In genomic region chr5:15457865-15458571, GRCm38 (mm10) we compare ENCODE assay signal across 16 mouse cellular contexts. TPM values are rescaled to one million over a fixed set of nuclear protein-coding genes. Genes with fewer than 3 reads are reported as not detected.
DNase-seq lines count a peak whose midpoint lies in the region; ATAC-seq lines count a peak whose summit lies in the region.
"Not testable (repeated sequence)": the region's sequence is repeated elsewhere in the genome, so short reads cannot be mapped to it uniquely, and the experiment has no call there.
"Had no signal": no experiment of that assay in that cellular context is flagged by ENCODE, and none has a peak within 500 bp of the region (broad histone marks: within the 10 kb centered on the region; RNA-seq: fewer than 3 reads in every experiment).

No protein-coding gene starts in this region.

- H3K9me3 ChIP-seq in heart, embryonic 11.5 days (replicated peaks; ENCODE audit: control insufficient read depth, low read length); liver, embryonic 11.5 days (ENCODE audit: control insufficient read depth, low read length): not testable (repeated sequence)
- peaks cover 24% of the 10 kb centered on the region for H3K9me3 ChIP-seq in hindbrain, embryonic 14.5 days (ENCODE audit: control insufficient read depth, low read length)
- peaks cover 15% of the 10 kb centered on the region for H3K9me3 ChIP-seq in limb, embryonic 10.5 days (replicated peaks)
- H3K9me3 ChIP-seq in midbrain, embryonic 14.5 days (ENCODE audit: control insufficient read depth, low read length), result peaks cover 25% of the 10 kb centered on the region

- not testable (repeated sequence) for H3K27me3 ChIP-seq in heart, embryonic 11.5 days (ENCODE audit: control insufficient read depth, insufficient read depth, low read length); hindbrain, embryonic 14.5 days (ENCODE audit: control insufficient read depth, insufficient read depth, low read length); limb, embryonic 10.5 days (ENCODE audit: low read depth, poor library complexity, severe bottlenecking); liver, embryonic 11.5 days (replicated peaks; ENCODE audit: control insufficient read depth, insufficient read depth, low read length); midbrain, embryonic 14.5 days (ENCODE audit: control insufficient read depth, insufficient read depth, low read length)

- ATAC-seq in heart, embryonic 11.5 days (replicated peaks; ENCODE audit: insufficient number of reproducible peaks, low FRiP score, low TSS enrichment), result peak; percentile 61; the same call in 1 of the 2 replicates
- ATAC-seq in hindbrain, embryonic 14.5 days (ENCODE audit: low FRiP score), result not testable (repeated sequence)
- peak; percentile 34 for ATAC-seq in liver, embryonic 11.5 days (replicated peaks; ENCODE audit: low FRiP score)
- ATAC-seq in midbrain, embryonic 14.5 days (ENCODE audit: low FRiP score, low TSS enrichment), result peak; percentile 53; the same call in 1 of the 2 replicates

- H3K36me3 ChIP-seq in heart, embryonic 11.5 days (ENCODE audit: control insufficient read depth, insufficient read depth, low read length); hindbrain, embryonic 14.5 days (replicated peaks; ENCODE audit: control insufficient read depth, insufficient read depth); limb, embryonic 10.5 days; liver, embryonic 11.5 days (ENCODE audit: control insufficient read depth, insufficient read depth, low read length); midbrain, embryonic 14.5 days (ENCODE audit: control insufficient read depth, insufficient read depth, low read length): not testable (repeated sequence)

- not testable (repeated sequence) for H3K27ac ChIP-seq in heart, embryonic 11.5 days (ENCODE audit: low read depth, low read length); hindbrain, embryonic 14.5 days; limb, embryonic 10.5 days; liver, embryonic 11.5 days (ENCODE audit: low read depth, low read length); midbrain, embryonic 14.5 days (replicated peaks; ENCODE audit: low read depth, low read length)

- 73% methylated on average over 3 of the region's 5 CpGs for WGBS in heart, embryonic 11.5 days (ENCODE audit: insufficient replicate concordance)
- WGBS in hindbrain, embryonic 14.5 days, result 83% methylated on average over 3 of the region's 5 CpGs
- WGBS in limb, embryonic 10.5 days, result 86% methylated on average over 3 of the region's 5 CpGs
- WGBS in liver, embryonic 11.5 days, result 75% methylated on average over 3 of the region's 5 CpGs
- WGBS in midbrain, embryonic 14.5 days, result 84% methylated on average over 3 of the region's 5 CpGs

- not testable (repeated sequence) for H3K4me2 ChIP-seq in heart, embryonic 11.5 days; hindbrain, embryonic 14.5 days (replicated peaks); liver, embryonic 11.5 days; midbrain, embryonic 14.5 days (ENCODE audit: low read length)

- not testable (repeated sequence) for H3K9ac ChIP-seq in heart, embryonic 11.5 days (ENCODE audit: low read depth, low read length); hindbrain, embryonic 14.5 days; liver, embryonic 11.5 days (ENCODE audit: low read depth, low read length); midbrain, embryonic 14.5 days (replicated peaks; ENCODE audit: low read length)

- not testable (repeated sequence) for H3K4me1 ChIP-seq in heart, embryonic 11.5 days (ENCODE audit: control insufficient read depth, insufficient read depth, low read length); hindbrain, embryonic 14.5 days (replicated peaks; ENCODE audit: control insufficient read depth, insufficient read depth, low read length); limb, embryonic 10.5 days; liver, embryonic 11.5 days (replicated peaks; ENCODE audit: control insufficient read depth, insufficient read depth, low read length); midbrain, embryonic 14.5 days (ENCODE audit: control insufficient read depth, insufficient read depth, low read length)

- peak; percentile 2 for DNase-seq in adipocyte (ENCODE audit: low spot score)
- DNase-seq in hindbrain, embryonic 14.5 days (ENCODE audit: low spot score), result peak; percentile 20
- DNase-seq in limb, embryonic 10.5 days (ENCODE audit: low spot score), result peak; percentile 29
- not testable (repeated sequence) for DNase-seq in liver, embryonic 11.5 days (ENCODE audit: low spot score); midbrain, embryonic 14.5 days
- DNase-seq in thymus, postnatal 0 days (ENCODE audit: low spot score), result peak; percentile 1

- not testable (repeated sequence) for H3K4me3 ChIP-seq in heart, embryonic 11.5 days (ENCODE audit: low read depth, low read length); hindbrain, embryonic 14.5 days (replicated peaks; ENCODE audit: low read length); limb, embryonic 10.5 days; liver, embryonic 11.5 days (ENCODE audit: low read depth, low read length); midbrain, embryonic 14.5 days (replicated peaks; ENCODE audit: low read depth, low read length)

RNA-seq across cellular contexts. Expression of gene Gm21149, which starts 18.3 kb away (rescaled TPM):
- not detected in 2 replicates for polyA plus RNA-seq in heart, embryonic 11.5 days (2014; fragmentation: Nextera tagmentation; extraction: Ambion mirVana)
- not detected in 2 replicates for polyA plus RNA-seq in hindbrain, embryonic 14.5 days (2014; fragmentation: Nextera tagmentation; extraction: Ambion mirVana)
- polyA plus RNA-seq in limb, embryonic 10.5 days (2016; fragmentation: Nextera tagmentation; extraction: Ambion mirVana), result not detected in 2 replicates
- not detected in 2 replicates for polyA plus RNA-seq in liver, embryonic 11.5 days (2014; fragmentation: Nextera tagmentation; extraction: Ambion mirVana)
- polyA plus RNA-seq in midbrain, embryonic 14.5 days (2014; fragmentation: Nextera tagmentation; extraction: Ambion mirVana), result not detected in 2 replicates
- polyA plus RNA-seq in thymus, postnatal 0 days (2015; fragmentation: Nextera tagmentation; extraction: Ambion mirVana), result 0.17 and 0.50 TPM in 2 replicates
- polyA plus RNA-seq: activated CD4-positive, CD25-positive, alpha-beta regulatory T cell, adult 4 months; embryonic facial prominence, embryonic 12.5 days; erythroblast, embryonic 14.5 days; forebrain, embryonic 12.5 days; forebrain, embryonic 15.5 days; gonadal fat pad, adult 2 months; heart, postnatal 0 days; hindbrain, embryonic 13.5 days; hindbrain, postnatal 0 days had no signal
